Mouse (Mus musculus): ENCODE measurements around the gene Ctrl. TPM values are rescaled to one million over a fixed set of nuclear protein-coding genes. Genes with fewer than 3 reads are reported as not detected.
"Not testable (repeated sequence)": the region's sequence is repeated elsewhere in the genome, so short reads cannot be mapped to it uniquely, and the experiment has no call there.

The Ctrl gene
- total RNA-seq (2021), result under 1 TPM; 0.46 to 0.55 TPM
- long read RNA-seq, experiment 1, result 0 reads
- long read RNA-seq, experiment 2, result 0 reads

- DNase-seq, result no peak
- intact Hi-C loops (cut with DNase I), result no loop called here
Measured at GRCm38 (mm10) chr8:105933762-105934161, at the start of gene Ctrl. Ctrl (minus strand) TSS chr8:105933862.

GRCm38 (mm10) chr8:105983406-105983805 lies 49.7 kb upstream of the Ctrl start:
- DNase-seq; intact Hi-C loops (cut with DNase I): not testable (repeated sequence)

- no peak for DNase-seq
- intact Hi-C loops (cut with DNase I), result no loop called here
Measured at GRCm38 (mm10) chr8:105981146-105981545, 47.5 kb upstream of the Ctrl start.

DNA sequence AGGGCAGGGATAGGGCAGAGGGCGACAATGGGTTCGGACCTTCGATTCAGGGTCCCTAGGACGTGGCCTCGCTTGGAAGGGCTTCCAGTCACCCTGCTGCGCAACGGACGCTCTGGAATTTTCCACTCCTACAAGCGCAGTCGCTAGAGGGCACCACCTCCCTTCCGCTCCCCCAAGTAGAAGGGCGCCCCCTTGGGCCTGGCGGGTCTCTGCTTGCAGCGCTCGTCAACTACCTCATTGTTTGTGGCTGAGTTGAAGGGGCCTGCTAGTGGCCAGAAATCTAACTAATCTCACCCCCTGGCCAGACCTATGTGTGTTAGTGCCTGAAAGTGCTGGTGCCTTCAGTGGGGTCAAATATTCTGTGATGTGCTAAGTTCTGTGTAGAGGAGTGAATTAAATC lies 45.7 kb upstream of the Ctrl start, which contains the start of gene Dpep3:
Dpep3 (minus strand) TSS at position 105 of the 400 bp plus-strand sequence.
- no peak for DNase-seq
- intact Hi-C loops (cut with DNase I), result no loop called here

DNA sequence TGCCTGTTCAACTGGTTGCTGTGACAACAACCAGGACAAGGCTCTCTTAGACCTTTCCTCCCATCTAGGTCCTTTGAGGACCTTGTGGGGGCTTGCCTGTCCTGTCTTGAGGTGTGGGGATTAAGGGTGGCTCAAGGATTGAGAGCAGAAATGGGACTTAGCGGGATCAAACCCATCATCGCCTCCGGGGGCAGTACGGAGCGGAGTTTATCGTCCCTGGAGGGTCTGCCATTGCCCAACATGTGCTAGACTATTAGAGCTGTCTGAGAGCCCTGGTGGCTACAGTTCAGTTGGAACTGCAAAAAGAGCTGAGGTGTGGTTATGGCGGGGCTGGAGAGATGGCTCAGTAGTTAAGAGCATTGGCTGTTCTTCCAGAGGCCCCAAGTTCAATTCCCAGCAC lies 41.7 kb upstream of the Ctrl start:
- DNase-seq, result no peak
- intact Hi-C loops (cut with DNase I), result no loop called here

GRCm38 (mm10) chr8:105971019-105971720 lies 37.5 kb upstream of the Ctrl start:
- no peak for DNase-seq
- intact Hi-C loops (cut with DNase I), result no loop called here

DNA sequence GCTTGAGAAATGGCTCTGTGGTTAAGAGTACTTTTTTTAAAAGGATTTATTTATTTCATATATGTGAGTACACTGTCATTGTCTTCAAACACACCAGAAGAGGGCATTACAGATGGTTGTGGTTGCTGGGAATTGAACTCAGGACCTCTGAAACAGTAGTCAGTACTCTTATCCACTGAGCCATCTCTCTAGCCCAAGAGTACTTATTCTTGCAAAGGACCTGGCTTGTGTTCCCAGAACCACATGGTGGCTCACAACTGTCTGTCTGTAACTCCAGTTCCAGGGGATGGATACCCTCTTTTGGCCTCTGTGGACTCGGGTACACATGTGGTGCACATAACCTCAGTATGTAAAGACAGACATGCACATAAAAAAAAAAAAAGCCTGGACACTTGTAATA lies 35.7 kb upstream of the Ctrl start:
- no peak for DNase-seq
- intact Hi-C loops (cut with DNase I), result no loop called here

GRCm38 (mm10) chr8:105966692-105967311 lies 33.1 kb upstream of the Ctrl start:
- DNase-seq, result peak; percentile 43 to 68
- intact Hi-C loops (cut with DNase I), result no loop called here

- peak; percentile 90 to 91 for DNase-seq
- intact Hi-C loops (cut with DNase I), result no loop called here
Measured at GRCm38 (mm10) chr8:105965905-105966341, 32.3 kb upstream of the Ctrl start, which contains the start of gene Slc12a4. Slc12a4 (minus strand) TSS chr8:105966097.

DNA sequence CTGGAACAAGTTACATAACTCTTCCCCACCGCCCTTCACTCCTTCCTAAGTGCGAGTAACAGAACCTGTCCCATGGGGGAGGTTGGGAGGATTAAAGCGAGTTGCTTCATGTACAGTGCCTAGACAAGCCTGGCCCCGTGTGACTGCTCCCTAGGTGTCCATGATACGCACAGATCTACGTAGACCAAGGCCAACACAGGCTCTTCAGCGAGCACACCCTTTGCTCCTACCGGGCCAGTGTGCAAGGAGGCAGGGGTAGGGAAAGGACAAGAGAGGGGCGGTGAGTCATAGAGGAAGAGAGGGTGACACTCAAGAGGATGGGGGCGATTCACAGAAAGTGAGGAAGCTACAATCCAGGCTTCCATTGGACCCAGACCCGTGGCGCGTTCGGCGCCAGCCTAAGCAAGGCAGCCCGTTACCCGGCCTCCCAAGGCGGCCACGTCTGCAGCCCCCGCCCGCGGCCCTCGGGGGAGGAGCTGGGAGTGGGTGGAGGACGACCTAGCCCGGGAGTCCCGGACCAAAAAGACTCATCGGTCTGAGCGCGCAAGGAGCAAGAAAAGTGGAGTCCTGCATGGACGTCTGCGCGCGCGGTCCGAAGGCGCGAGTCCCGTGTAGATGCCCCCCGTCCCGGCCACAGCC lies 31.7 kb upstream of the Ctrl start:
- intact Hi-C loops (cut with DNase I), result no loop called here
- peak; percentile 70 to 75 for DNase-seq

DNA sequence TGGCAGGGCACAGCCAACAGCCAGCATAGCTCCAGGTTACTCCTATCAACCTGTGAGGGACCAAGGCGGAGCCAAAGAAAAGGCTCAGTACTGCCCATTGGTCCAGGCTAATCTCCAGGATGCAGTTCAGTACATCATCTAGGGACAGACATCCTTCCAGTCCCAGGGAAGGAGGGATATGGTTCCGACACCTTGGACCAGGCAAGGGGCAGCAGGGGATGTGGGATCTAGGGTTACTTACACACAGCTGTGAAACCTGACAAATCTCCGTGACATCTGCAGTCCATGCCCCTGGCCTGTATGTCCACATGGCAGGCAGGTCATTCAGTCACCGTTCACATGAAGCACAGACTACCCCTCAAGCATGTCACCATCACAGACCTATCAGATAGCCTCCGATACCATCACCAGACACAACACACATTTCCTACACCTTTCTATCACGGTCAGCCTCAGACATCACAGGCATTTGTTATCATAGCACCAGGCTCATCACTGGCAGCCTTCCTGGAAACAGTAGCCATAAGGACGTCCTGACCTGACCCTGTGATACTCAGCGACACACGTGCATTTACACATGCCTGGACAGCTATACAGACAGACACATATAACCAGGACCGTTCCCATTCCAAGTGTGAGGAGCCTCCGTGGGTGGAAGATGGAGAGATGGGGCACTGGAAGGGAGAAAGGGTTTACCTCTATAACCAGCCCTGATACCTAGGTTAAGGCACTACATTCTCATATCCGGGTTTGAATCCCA lies 31.0 kb upstream of the Ctrl start:
- intact Hi-C loops (cut with DNase I), result no loop called here
- DNase-seq, result no peak

DNA sequence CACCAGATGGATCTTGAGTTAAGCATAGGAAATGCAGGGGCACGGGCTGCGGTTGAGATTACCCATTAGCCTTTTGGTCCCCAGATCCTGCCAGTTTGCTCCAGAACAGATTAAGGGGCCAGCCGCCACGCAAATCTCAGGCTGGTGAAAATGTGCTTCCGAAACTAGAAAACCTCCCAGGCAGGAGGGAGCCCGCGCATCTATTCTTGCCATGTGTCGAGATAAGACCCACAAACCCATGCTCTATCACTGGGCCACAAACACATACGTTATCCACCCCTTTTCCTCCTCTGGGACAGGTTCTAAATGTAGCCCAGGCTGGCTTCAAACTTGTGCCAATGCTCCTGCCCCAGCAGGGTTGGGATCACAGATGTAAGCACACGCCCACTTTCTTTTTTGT lies 27.9 kb upstream of the Ctrl start:
- intact Hi-C loops (cut with DNase I), result no loop called here
- DNase-seq, result no peak

- DNase-seq, result no peak
- intact Hi-C loops (cut with DNase I), result no loop called here
Measured at GRCm38 (mm10) chr8:105961101-105961500, 27.4 kb upstream of the Ctrl start.

DNA sequence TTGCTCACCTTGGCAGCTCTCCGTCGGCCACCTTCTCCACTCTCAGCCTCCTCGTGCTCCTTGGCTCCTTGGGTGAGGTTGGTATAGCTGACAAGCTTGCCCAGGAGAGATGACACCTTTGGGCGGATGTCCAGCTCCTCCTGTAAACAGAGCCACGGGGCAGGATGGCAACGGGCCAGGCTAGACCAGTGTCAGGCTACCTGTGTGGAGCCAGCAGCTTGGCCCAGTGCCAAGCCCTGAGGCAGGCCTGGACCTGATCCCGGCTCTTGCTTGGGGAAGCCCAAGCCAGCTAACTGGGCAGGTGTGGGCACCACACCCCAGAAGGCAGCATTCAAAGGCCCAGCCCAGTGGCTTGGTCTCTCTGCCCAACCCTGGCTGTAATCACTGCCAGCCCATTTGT lies 25.7 kb upstream of the Ctrl start:
- DNase-seq, result peak; percentile 52 to 65
- intact Hi-C loops (cut with DNase I), result no loop called here

GRCm38 (mm10) chr8:105957813-105958212 lies 24.2 kb upstream of the Ctrl start:
- peak; percentile 45 to 60 for DNase-seq
- intact Hi-C loops (cut with DNase I), result no loop called here

- intact Hi-C loops (cut with DNase I), result no loop called here
- peak in 1 of 2 experiments; percentile 61 for DNase-seq
Measured at GRCm38 (mm10) chr8:105956556-105956955, 22.9 kb upstream of the Ctrl start.

DNA sequence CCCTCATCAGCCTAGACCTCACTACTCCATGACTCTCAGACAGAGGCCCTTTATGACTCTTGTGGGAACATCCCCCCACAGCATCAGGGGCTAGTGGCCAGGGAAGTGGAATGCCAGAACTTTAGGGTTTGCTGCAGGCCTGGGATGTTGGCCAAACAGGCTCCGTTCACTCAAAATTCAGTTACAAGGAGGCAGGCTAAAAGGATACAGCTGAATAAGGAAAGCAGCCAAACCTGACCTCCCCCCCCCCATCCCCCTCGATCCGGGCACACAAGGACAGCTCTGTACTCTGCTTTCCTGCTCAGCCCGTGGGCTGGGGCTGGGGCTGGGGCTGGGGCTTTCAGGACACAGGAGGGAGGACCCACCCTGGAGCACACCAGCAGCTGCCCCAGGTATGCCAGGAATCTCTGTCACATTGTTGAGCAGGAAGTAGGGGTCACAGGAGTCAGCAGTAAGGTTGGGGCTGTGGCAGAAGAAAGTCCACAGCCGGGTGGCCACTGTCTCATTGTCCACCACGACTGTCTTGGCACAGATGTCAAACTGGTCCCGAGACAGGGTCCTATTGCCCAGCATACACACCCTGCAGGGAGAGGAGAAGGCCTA lies 17.5 kb upstream of the Ctrl start:
- intact Hi-C loops (cut with DNase I), result no loop called here

DNA sequence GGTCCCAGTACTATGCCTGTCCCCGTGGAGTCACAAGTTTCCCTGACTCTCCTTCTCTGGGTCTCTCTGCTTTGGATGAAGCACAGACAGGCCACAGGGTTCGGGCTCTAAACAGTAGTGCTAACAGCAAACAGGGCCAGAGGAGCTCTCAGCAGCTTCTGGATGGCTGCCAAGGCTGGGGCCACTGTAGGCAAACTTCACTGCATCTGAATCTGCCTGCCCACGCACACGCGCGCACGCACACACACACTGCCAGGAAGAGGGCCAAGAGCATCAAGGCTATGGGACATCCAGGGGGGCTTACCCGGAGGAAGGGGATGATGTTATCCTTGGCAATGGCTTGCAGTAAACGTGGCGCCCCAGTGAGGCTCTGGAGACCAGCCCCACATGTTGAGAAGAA lies 15.7 kb upstream of the Ctrl start:
- intact Hi-C loops (cut with DNase I), result no loop called here
- peak; percentile 65 to 74 for DNase-seq

More for the DNA sequence above, 17.5 kb upstream of the Ctrl start:
- peak; percentile 60 to 72 for DNase-seq

DNA sequence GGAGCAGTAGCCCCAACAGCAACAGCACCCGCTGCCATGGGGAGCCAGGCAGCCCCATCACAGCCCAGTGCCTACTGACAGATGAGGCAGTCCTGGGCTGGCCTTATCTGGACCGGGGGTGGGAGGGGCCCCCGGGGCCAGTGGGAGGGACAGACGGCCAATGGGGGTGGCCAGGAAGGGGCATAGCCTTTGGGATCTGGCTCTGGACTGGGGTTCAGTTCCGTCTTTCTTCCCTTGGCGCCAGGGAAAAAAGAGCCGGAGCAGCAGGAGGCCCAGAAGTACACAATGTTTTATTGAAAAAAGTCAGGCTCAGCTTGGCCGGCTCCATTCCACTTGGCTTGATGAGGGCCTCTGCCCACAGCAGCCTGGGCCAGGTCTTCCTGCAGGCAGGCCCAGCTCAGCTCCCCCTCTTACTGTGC lies 9.7 kb upstream of the Ctrl start, which contains the start of gene Lcat:
Lcat (minus strand) TSS at position 62 of the 419 bp plus-strand sequence.
- DNase-seq, result no peak
- intact Hi-C loops (cut with DNase I), result no loop called here

DNA sequence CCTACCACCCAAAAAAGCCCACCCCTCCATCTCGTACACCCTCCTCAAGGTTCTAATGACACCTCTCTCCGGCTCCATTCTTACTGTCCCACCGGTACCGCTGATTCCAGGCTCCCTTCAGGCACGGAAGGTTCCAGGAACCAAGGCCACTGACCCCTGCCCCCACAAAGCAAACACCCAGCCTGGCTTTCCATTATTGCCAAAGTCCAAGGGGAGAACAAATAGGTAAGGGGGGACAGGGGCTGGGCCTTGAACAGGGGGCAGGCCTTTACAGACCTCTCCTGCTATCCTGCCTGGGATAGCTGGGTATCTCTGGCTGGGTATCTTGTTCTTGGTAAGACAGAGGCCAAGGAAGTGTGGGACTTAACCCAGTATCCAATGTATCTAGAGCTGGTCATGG lies 8.9 kb upstream of the Ctrl start:
- intact Hi-C loops (cut with DNase I), result no loop called here
- no peak for DNase-seq

All from heart, postnatal 14 days (tissue).